Mouse (Mus musculus) MEL (cell line): ENCODE results near the gene Dapk2. TPM values are rescaled to one million over a fixed set of nuclear protein-coding genes. Genes with fewer than 3 reads are reported as not detected.

Source experiments
- DNase-seq: peaks from one replicate; pipeline ENCODE4 v3.0.0; 2011; ENCODE audit warnings: low read depth, low spot score
- H3K27ac ChIP-seq: 2 replicates; pipeline ENCODE4 v1.5.1; 2012; ENCODE audit warnings: low read depth, mild to moderate bottlenecking, control low read depth, low read length, moderate library complexity; ENCODE audit not compliant: control insufficient read depth
- H3K27me3 ChIP-seq, 2 experiments: fragments of 150-350 bp in 1 of 2; sonication (generic) in 1 of 2; 2 replicates each; pipeline ENCODE4 v1.6.1; 2012; ENCODE audit warnings: low read length in 2 of 2, mild to moderate bottlenecking in 2 of 2, improper control_type of control experiment in 1 of 2, moderate library complexity in 1 of 2; ENCODE audit not compliant: insufficient read depth in 2 of 2, control insufficient read depth in 1 of 2
- H3K36me3 ChIP-seq, 2 experiments: 2 replicates each; pipeline ENCODE4 v1.6.1; 2012 to 2014; ENCODE audit warnings: low read length in 2 of 2, improper control_type of control experiment in 1 of 2, inconsistent platforms in 1 of 2, mild to moderate bottlenecking in 1 of 2; ENCODE audit not compliant: insufficient read depth in 2 of 2, control insufficient read depth in 1 of 2
- H3K4me1 ChIP-seq, 2 experiments: fragments of 150-350 bp in 1 of 2; sonication (generic) in 1 of 2; 2 replicates each; pipeline ENCODE4 v1.6.1; 2012; ENCODE audit warnings: low read length in 2 of 2, improper control_type of control experiment in 1 of 2, mild to moderate bottlenecking in 1 of 2; ENCODE audit not compliant: insufficient read depth in 2 of 2, control insufficient read depth in 1 of 2
- H3K4me3 ChIP-seq, 2 experiments: fragments of 150-350 bp in 1 of 2; sonication (generic) in 1 of 2; 2 replicates each; pipeline ENCODE4 v1.5.1; 2012; ENCODE audit warnings: low read depth in 2 of 2, low read length in 2 of 2, mild to moderate bottlenecking in 2 of 2, moderate library complexity in 2 of 2, control low read depth in 1 of 2, improper control_type of control experiment in 1 of 2; ENCODE audit not compliant: control insufficient read depth in 1 of 2, insufficient read depth in 1 of 2
- H3K79me2 ChIP-seq: 2 replicates; pipeline ENCODE4 v1.6.1; 2012; ENCODE audit warnings: mild to moderate bottlenecking, low read length, moderate library complexity; ENCODE audit not compliant: control insufficient read depth, poor library complexity, insufficient read depth
- H3K9ac ChIP-seq: 2 replicates; pipeline ENCODE4 v1.6.1; 2012; ENCODE audit warnings: low read depth, mild to moderate bottlenecking, control low read depth, low read length, moderate library complexity; ENCODE audit not compliant: control insufficient read depth, poor library complexity, severe bottlenecking
- H3K9me3 ChIP-seq: fragments of 150-350 bp; sonication (generic); replicated peaks from 2 replicates; pipeline ENCODE4 v1.6.1; 2012; ENCODE audit warnings: mild to moderate bottlenecking, low read length, improper control_type of control experiment, moderate library complexity; ENCODE audit not compliant: insufficient read depth
- CHD1 ChIP-seq: IDR thresholded peaks from 2 replicates; pipeline ENCODE4 v1.6.1; 2012; ENCODE audit warnings: low read depth, mild to moderate bottlenecking, inconsistent platforms, low read length, improper control_type of control experiment
- ELF1 ChIP-seq: IDR thresholded peaks from 2 replicates; pipeline ENCODE4 v1.6.1; 2014; ENCODE audit warnings: low read depth, mild to moderate bottlenecking, inconsistent platforms, low read length, improper control_type of control experiment, moderate library complexity
- EP300 ChIP-seq, 2 experiments: IDR thresholded peaks; 2 replicates each; pipeline ENCODE4 v1.6.1; 2011; ENCODE audit warnings: improper control_type of control experiment in 2 of 2, low read length in 2 of 2, low read depth in 1 of 2, mild to moderate bottlenecking in 1 of 2
- ETS1 ChIP-seq: IDR thresholded peaks from 2 replicates; pipeline ENCODE4 v1.6.1; 2012; ENCODE audit warnings: low read depth, mild to moderate bottlenecking, inconsistent platforms, low read length, improper control_type of control experiment, moderate library complexity
- GABPA ChIP-seq: IDR thresholded peaks from 2 replicates; pipeline ENCODE4 v1.6.1; 2012; ENCODE audit warnings: low read depth, mild to moderate bottlenecking, inconsistent platforms, low read length, improper control_type of control experiment, moderate library complexity
- GATA1 ChIP-seq: IDR thresholded peaks from 2 replicates; pipeline ENCODE4 v1.6.1; 2011; ENCODE audit warnings: low read depth, low read length, improper control_type of control experiment
- HCFC1 ChIP-seq: IDR thresholded peaks from 2 replicates; pipeline ENCODE4 v1.6.1; 2012; ENCODE audit warnings: low read depth, mild to moderate bottlenecking, inconsistent platforms, low read length, improper control_type of control experiment, moderate library complexity
- KAT2A ChIP-seq: conservative IDR thresholded peaks from 2 replicates; pipeline ENCODE4 v1.6.1; 2012; ENCODE audit warnings: low read depth, low read length, improper control_type of control experiment, inconsistent platforms
- MXI1 ChIP-seq: IDR thresholded peaks from 2 replicates; pipeline ENCODE4 v1.6.1; 2011; ENCODE audit warnings: mild to moderate bottlenecking, low read depth, low read length, improper control_type of control experiment
- MYB ChIP-seq: IDR thresholded peaks from 2 replicates; pipeline ENCODE4 v1.6.1; 2011; ENCODE audit warnings: mild to moderate bottlenecking, low read depth, low read length, improper control_type of control experiment
- MYC ChIP-seq: IDR thresholded peaks from 2 replicates; pipeline ENCODE4 v1.6.1; 2011; ENCODE audit warnings: low read depth, mild to moderate bottlenecking, low read length, improper control_type of control experiment, moderate library complexity
- NRF1 ChIP-seq: IDR thresholded peaks from 2 replicates; pipeline ENCODE4 v1.6.1; 2014; ENCODE audit warnings: low read depth, mild to moderate bottlenecking, inconsistent platforms, low read length, improper control_type of control experiment, moderate library complexity; ENCODE audit not compliant: poor library complexity, insufficient read depth, severe bottlenecking
- POLR2AphosphoS2 ChIP-seq: IDR thresholded peaks from 2 replicates; pipeline ENCODE4 v1.6.1; 2011; ENCODE audit warnings: low read length, improper control_type of control experiment
- POLR2AphosphoS5 ChIP-seq: IDR thresholded peaks from 2 replicates; pipeline ENCODE4 v1.6.1; 2012; ENCODE audit warnings: low read depth, borderline replicate concordance, mild to moderate bottlenecking, inconsistent platforms, low read length, moderate library complexity, mixed read lengths
- RAD21 ChIP-seq: IDR thresholded peaks from 2 replicates; pipeline ENCODE4 v1.6.1; 2011; ENCODE audit warnings: mild to moderate bottlenecking, low read depth, low read length, improper control_type of control experiment
- RCOR1 ChIP-seq: IDR thresholded peaks from 2 replicates; pipeline ENCODE4 v1.6.1; 2012; ENCODE audit warnings: low read depth, mild to moderate bottlenecking, inconsistent platforms, low read length, improper control_type of control experiment
- SIN3A ChIP-seq: IDR thresholded peaks from 2 replicates; pipeline ENCODE4 v1.6.1; 2012; ENCODE audit warnings: low read length, improper control_type of control experiment, inconsistent platforms
- TAL1 ChIP-seq: IDR thresholded peaks from 2 replicates; pipeline ENCODE4 v1.6.1; 2012; ENCODE audit warnings: mild to moderate bottlenecking, inconsistent platforms, low read length, moderate library complexity, mixed read lengths
- TBP ChIP-seq: IDR thresholded peaks from 2 replicates; pipeline ENCODE4 v1.8.0; 2011; ENCODE audit warnings: low read depth, low read length, improper control_type of control experiment
- UBTF ChIP-seq: IDR thresholded peaks from 2 replicates; pipeline ENCODE4 v1.6.1; 2012; ENCODE audit warnings: low read depth, mild to moderate bottlenecking, inconsistent platforms, low read length, improper control_type of control experiment, moderate library complexity, borderline replicate concordance; ENCODE audit not compliant: insufficient read depth
- USF2 ChIP-seq, 2 experiments: IDR thresholded peaks; 2 replicates each; pipeline ENCODE4 v1.6.1; 2011 to 2012; ENCODE audit warnings: improper control_type of control experiment in 2 of 2, low read length in 2 of 2, borderline replicate concordance in 1 of 2, inconsistent platforms in 1 of 2, low read depth in 1 of 2, mild to moderate bottlenecking in 1 of 2; ENCODE audit not compliant: insufficient read depth in 1 of 2
- ZKSCAN1 ChIP-seq: IDR thresholded peaks from 2 replicates; pipeline ENCODE4 v1.6.1; 2012; ENCODE audit warnings: low read depth, mild to moderate bottlenecking, inconsistent platforms, low read length, improper control_type of control experiment, moderate library complexity
- polyA plus RNA-seq, 2 experiments: library from polyadenylated mRNA; stranded (reverse) in 1 of 2; unstranded in 1 of 2; fragments of >175 nt in 1 of 2; fragments of >200 nt in 1 of 2; gene quantifications; 2 replicates each; pipeline versions ENCODE4 v1.2.1 to v1.2.4; 2012; ENCODE audit warnings: low replicate concordance in 2 of 2, low read depth in 1 of 2; ENCODE audit not compliant: insufficient read length in 2 of 2, insufficient read depth in 1 of 2, missing spikeins in 1 of 2
- total RNA-seq: library from RNA; depleted of rRNA; stranded (reverse); fragments of 300-350 nt; gene quantifications from 2 replicates; pipeline ENCODE4 v1.2.3, GENCODE M21; 2012

The Dapk2 gene
- total and polyA plus RNA-seq, 3 experiments = 5.8 to 8.3 TPM; not detected in 1

DNA sequence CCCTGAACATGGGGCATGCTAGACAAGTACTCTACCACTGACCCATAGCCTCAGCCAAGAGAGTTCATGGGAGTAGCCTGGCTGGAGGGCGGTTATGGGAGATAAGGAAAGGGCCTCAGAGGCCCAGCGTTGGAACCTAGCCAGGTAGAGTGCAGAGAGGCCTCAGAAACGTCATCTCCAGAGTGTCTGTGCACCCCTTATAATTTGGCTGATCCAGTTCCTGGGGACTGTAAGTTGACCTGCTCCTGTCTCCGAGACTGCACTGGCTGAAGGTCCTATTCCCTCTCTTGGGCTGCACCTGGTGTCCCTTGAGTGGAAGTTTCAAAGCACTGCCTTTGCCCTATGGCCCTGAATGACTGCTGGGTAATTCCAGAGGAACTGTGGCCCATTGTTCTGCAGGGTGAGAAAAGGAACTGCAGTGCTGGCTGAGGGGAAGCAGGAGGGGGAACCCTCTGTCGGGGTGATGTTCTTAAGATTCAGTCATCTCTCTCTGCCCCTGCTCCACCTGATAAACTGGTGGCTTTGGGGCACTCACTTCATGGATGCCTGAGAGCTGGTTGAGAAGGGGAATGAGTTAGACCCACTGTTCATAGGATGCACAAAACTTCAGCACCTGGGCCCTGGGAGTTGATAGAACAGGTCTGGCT is 55.5 kb downstream of the Dapk2 start:
- Histone ChIP-seq H3K9ac (peak overlapping the region; percentile 33; the same call in 1 of the 2 replicates), H3K27me3 (no peaks in the 10 kb centered on the region), H3K79me2 (no peaks in the 10 kb centered on the region), H3K27ac (peak overlapping the region; percentile 59), H3K9me3 (no peaks in the 10 kb centered on the region), H3K4me3 (peak overlapping the region in 1 of 2 experiments; percentile 10; a peak in 1 of 4 replicates), H3K36me3 (peaks cover 0 to 23% of the 10 kb centered on the region in 2 experiments; a peak in 2 of 4 replicates), H3K4me1 (peaks cover 0 to 30% of the 10 kb centered on the region in 2 experiments)
- DNase-seq = peak; percentile 80
- TF ChIP-seq MYB (peak; percentile 15; the same call in 1 of the 2 replicates), RAD21 (no peak), CHD1 (no peak), GATA1 (peak; percentile 59), KAT2A (no peak), ETS1 (peak; percentile 36; the same call in 1 of the 2 replicates), EP300 (IDR thresholded peaks at IDR 0.05; ENCODE audit: low read depth in 1 of 2, low read length in 2 of 2) (peak; percentile 63 to 69), HCFC1 (no peak), SIN3A (peak; percentile 28; the same call in 1 of the 2 replicates), TAL1 (peak; percentile 30; the same call in 1 of the 2 replicates)

GRCm38 (mm10) chr9:66215551-66215950 is 57.5 kb downstream of the Dapk2 start:
- Histone ChIP-seq H3K27ac (no peak overlapping the region), H3K79me2 (no peaks in the 10 kb centered on the region), H3K4me1 (peaks cover 0 to 24% of the 10 kb centered on the region in 2 experiments; a peak in 3 of 4 replicates), H3K9ac (no peak overlapping the region), H3K36me3 (peaks cover 0 to 21% of the 10 kb centered on the region in 2 experiments; a peak in 2 of 4 replicates), H3K27me3 (no peaks in the 10 kb centered on the region), H3K9me3 (no peaks in the 10 kb centered on the region)
- DNase-seq = no peak
- TF ChIP-seq NRF1 = no peak
- TF ChIP-seq UBTF = no peak
- no peak for TF ChIP-seq POLR2AphosphoS5
- TF ChIP-seq HCFC1 = no peak
- no peak for TF ChIP-seq MXI1
- no peak for TF ChIP-seq EP300 (IDR thresholded peaks at IDR 0.05; ENCODE audit: low read depth in 1 of 2, low read length in 2 of 2)
- TF ChIP-seq MYB = no peak
- no peak for TF ChIP-seq USF2 (IDR thresholded peaks at IDR 0.05; ENCODE audit: borderline replicate concordance in 1 of 2, insufficient read depth in 1 of 2, low read depth in 1 of 2, low read length in 2 of 2)
- TF ChIP-seq ELF1 = no peak
- TF ChIP-seq ZKSCAN1 = no peak
- no peak for TF ChIP-seq POLR2AphosphoS2
- TF ChIP-seq MYC = no peak
- no peak for TF ChIP-seq TBP
- TF ChIP-seq GABPA = no peak
- TF ChIP-seq RCOR1 = no peak
- TF ChIP-seq, all 39 proteins: peak for 0
- H3K4me3 ChIP-seq = no peak overlapping the region
